Mouse (Mus musculus) embryonic facial prominence, embryonic 13.5 days (tissue): ENCODE data around the gene Gm28308. TPM values are rescaled to one million over a fixed set of nuclear protein-coding genes. Genes with fewer than 3 reads are reported as not detected.

Experiments
- ATAC-seq: fragments of 200-750 bp; cut with Nextera tagmentation; 2 replicates; pipeline ENCODE4 v1.8.0; 2017; ENCODE audit warnings: low read depth; ENCODE audit not compliant: insufficient number of reproducible peaks, insufficient read depth, low FRiP score, low TSS enrichment
- H3K27ac ChIP-seq: fragments of 300-500 bp; sonication (generic); 2 replicates; pipeline ENCODE4 v1.5.1; 2015; ENCODE audit warnings: moderate library complexity, mild to moderate bottlenecking, inconsistent platforms
- H3K27me3 ChIP-seq: fragments of 300-500 bp; sonication (generic); 2 replicates; pipeline ENCODE4 v1.6.1; 2015; ENCODE audit warnings: mild to moderate bottlenecking, inconsistent platforms
- H3K36me3 ChIP-seq: fragments of 300-500 bp; sonication (generic); 2 replicates; pipeline ENCODE4 v1.6.1; 2015; ENCODE audit warnings: mild to moderate bottlenecking, inconsistent platforms
- H3K4me1 ChIP-seq: fragments of 300-500 bp; sonication (generic); 2 replicates; pipeline ENCODE4 v1.6.1; 2015; ENCODE audit warnings: inconsistent platforms
- H3K4me2 ChIP-seq: fragments of 300-500 bp; sonication (generic); 2 replicates; pipeline ENCODE4 v1.6.1; 2015; ENCODE audit warnings: moderate library complexity, mild to moderate bottlenecking, inconsistent platforms
- H3K4me3 ChIP-seq: fragments of 300-500 bp; sonication (generic); 2 replicates; pipeline ENCODE4 v1.5.1; 2015; ENCODE audit warnings: mild to moderate bottlenecking, inconsistent platforms
- H3K9ac ChIP-seq: fragments of 300-500 bp; sonication (generic); 2 replicates; pipeline ENCODE4 v1.6.1; 2015; ENCODE audit warnings: mild to moderate bottlenecking, inconsistent platforms
- H3K9me3 ChIP-seq: fragments of 300-500 bp; sonication (generic); 2 replicates; pipeline ENCODE4 v1.6.1; 2016; ENCODE audit warnings: inconsistent platforms
- WGBS: fragments of 180-500 bp; shearing (Covaris S2); methylation state at CpG from one replicate; pipeline ENCODE4 v1.1.7; 2015; ENCODE audit warnings: mixed read lengths; 5-methylcytosine and 5-hydroxymethylcytosine counted together
- polyA plus RNA-seq: library from polyadenylated mRNA; unstranded; fragments of >200 nt; fragmentation: Nextera tagmentation; extraction: Ambion mirVana; gene quantifications from 2 replicates; pipeline ENCODE4 v1.2.1, GENCODE M21; 2015

The Gm28308 gene
- polyA plus RNA-seq, 1 experiment from 2014 or later, result not detected

GRCm38 (mm10) chr6:52244471-52245039 is 31.4 kb upstream of the Gm28308 start:
- H3K4me2 ChIP-seq, result no peak overlapping the region
- H3K9ac ChIP-seq, result no peak overlapping the region
- no peak overlapping the region for H3K4me3 ChIP-seq
- under 1% methylated on average over 23 of the region's 23 CpGs for WGBS
- no peaks in the 10 kb centered on the region for H3K9me3 ChIP-seq
- peaks cover 99% of the 10 kb centered on the region for H3K27me3 ChIP-seq
- H3K36me3 ChIP-seq, result no peaks in the 10 kb centered on the region
- ATAC-seq, result no peak
- H3K27ac ChIP-seq, result no peak overlapping the region
- peaks cover 9% of the 10 kb centered on the region; the same call in 1 of the 2 replicates for H3K4me1 ChIP-seq

DNA sequence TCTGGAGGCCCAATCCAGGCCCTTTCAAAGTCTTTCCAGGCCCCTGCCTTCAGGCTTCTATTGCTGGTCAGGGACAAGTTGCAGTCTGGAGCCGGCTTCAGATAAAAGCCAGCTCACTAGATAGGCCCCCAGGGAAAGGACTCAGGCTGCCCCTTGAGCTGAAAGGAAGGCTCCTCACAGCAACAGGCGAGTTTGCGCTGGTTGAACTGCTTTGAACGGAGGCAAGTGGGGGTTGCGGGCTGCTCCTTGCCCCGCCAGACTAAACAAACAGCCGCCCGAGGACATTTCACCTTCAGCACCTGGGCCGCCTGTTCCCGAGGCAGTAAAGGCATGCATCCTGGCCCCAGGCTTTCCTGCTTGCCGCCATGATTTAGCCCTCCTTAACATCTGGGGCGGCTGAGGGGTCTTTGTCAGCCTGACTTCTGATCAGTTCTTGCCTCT is 30.6 kb upstream of the Gm28308 start:
- under 1% methylated on average over 12 of the region's 12 CpGs for WGBS
- Histone ChIP-seq H3K27ac (no peak overlapping the region), H3K4me3 (no peak overlapping the region)

DNA sequence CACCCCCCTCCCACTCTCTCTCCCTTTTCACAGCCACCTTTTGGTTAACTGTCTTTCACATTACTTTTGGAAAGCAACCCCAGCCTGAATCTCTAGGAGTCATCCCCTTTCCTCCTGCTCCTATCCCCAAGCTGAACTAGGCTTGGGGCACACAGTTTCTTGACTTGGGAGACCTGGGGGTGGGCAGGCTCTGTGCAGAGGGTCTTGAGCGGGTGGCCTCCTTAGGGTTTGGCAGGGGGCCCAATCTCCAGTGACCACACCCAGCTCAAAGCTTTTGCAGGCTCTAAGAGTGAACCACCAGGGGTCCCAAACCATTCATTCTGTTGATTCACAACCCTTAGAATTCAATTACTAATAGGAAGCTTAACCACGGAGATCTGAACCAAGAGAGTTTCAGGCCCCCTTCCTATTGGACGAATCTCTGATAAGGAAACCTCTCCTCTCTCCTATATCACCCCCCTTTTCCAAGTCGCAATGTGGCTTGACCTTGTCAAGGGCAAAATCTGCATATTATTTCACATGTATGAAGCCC is 29.7 kb upstream of the Gm28308 start:
- Histone ChIP-seq H3K4me1 (peaks cover 6% of the 10 kb centered on the region; the same call in 1 of the 2 replicates), H3K27me3 (peaks cover 98% of the 10 kb centered on the region), H3K9me3 (no peaks in the 10 kb centered on the region), H3K4me3 (no peak overlapping the region), H3K36me3 (no peaks in the 10 kb centered on the region), H3K27ac (no peak overlapping the region), H3K4me2 (no peak overlapping the region), H3K9ac (no peak overlapping the region)
- 2% methylated on average over 4 of the region's 4 CpGs for WGBS
- ATAC-seq, result no peak

More for the DNA sequence above, 30.6 kb upstream of the Gm28308 start:
- Histone ChIP-seq H3K9me3 (no peaks in the 10 kb centered on the region), H3K27me3 (peaks cover 98% of the 10 kb centered on the region), H3K4me2 (no peak overlapping the region), H3K9ac (no peak overlapping the region), H3K36me3 (no peaks in the 10 kb centered on the region), H3K4me1 (peaks cover 9% of the 10 kb centered on the region; the same call in 1 of the 2 replicates)
- ATAC-seq, result no peak

GRCm38 (mm10) chr6:52241001-52241621 is 28.0 kb upstream of the Gm28308 start:
- Histone ChIP-seq H3K27ac (no peak overlapping the region), H3K9me3 (no peaks in the 10 kb centered on the region), H3K36me3 (no peaks in the 10 kb centered on the region), H3K4me1 (peaks cover 2% of the 10 kb centered on the region; the same call in 1 of the 2 replicates), H3K9ac (no peak overlapping the region), H3K4me2 (no peak overlapping the region), H3K4me3 (no peak overlapping the region), H3K27me3 (peaks cover 99% of the 10 kb centered on the region)
- ATAC-seq, result no peak
- WGBS, result 1% methylated on average over 9 of the region's 9 CpGs

DNA sequence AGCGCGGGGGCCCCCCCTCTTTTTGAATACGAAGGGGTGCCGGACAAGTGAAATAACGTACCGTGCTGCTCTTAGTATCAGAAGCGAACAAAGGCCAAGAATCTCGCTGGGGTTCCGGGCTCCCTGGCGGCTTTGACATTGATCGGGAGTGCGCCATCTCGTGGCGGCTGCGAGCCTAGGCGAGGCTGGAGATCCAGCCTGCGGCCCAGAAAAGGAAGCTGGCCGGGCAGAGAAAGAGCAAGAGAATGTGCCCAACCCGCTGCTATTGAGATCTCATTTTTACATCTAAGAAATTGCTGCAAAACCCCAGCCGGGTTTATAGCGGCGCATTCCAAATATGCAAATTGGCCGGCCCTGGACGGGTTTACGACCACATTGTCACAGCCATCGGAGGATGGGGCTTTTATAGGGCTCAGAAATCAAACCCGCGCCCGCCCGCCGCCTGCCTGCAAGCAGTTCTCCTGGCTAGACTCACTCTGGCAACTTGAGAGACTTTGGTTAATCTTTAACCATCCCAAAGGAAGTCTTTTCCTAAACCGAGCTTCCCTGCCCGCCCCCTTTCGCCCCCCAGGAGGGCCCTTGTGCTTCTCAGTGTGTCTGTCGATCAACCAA is 27.4 kb upstream of the Gm28308 start, which contains the start of gene Hoxa10:
Gene Hoxa10, minus strand, starts transcription at position 466 of the 612 bp plus-strand sequence.
- H3K36me3 ChIP-seq, result no peaks in the 10 kb centered on the region
- H3K4me2 ChIP-seq, result peak within 1 kb of the TSS; percentile 36; the same call in 1 of the 2 replicates
- H3K27ac ChIP-seq, result no peak within 1 kb of the TSS
- peaks cover 99% of the 10 kb centered on the region for H3K27me3 ChIP-seq
- WGBS, result 2% methylated on average over 35 of the region's 35 CpGs
- ATAC-seq, result no peak
- H3K9me3 ChIP-seq, result no peaks in the 10 kb centered on the region
- no peaks in the 10 kb centered on the region; the same call in 1 of the 2 replicates for H3K4me1 ChIP-seq
- no peak within 1 kb of the TSS for H3K9ac ChIP-seq
- H3K4me3 ChIP-seq, result peak within 1 kb of the TSS; percentile 20; the same call in 1 of the 2 replicates

DNA sequence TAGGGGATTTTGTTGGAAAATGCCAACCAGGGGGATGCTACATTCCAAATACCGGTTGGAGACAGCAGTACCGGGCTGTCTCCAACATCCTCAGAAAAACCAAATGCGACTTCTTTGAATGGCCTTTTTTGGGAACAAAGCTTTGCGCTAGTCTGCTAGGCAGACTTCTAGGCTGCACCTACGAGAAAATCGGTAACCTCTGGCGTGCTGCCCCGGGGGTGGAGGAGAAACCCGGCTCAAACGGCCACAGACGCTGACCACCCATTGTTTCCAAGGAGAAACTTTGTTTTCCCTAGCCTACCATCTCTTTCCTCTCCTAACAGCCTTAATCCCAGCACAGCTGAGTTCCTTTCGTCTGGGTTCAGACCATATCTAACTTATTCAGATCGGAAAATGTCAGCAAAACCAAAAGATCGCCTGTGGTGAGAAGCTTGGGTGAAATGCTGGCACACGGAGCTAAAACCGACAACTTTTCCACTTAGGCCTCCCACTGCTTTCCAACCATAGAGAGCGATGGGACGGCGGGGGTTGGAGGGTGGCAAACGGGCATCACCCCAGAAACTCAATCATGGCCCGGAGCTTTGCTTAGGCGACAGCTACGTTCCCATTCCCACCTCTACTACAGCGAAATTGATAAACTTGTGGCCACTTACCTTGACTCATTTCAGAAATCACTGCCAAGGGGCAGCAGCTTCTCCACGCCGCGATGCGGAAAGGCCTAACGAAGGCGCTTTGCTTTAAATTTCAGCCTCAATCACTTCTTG is 26.7 kb upstream of the Gm28308 start:
- H3K36me3 ChIP-seq, result no peaks in the 10 kb centered on the region
- no peaks in the 10 kb centered on the region for H3K9me3 ChIP-seq
- no peak for ATAC-seq
- no peak overlapping the region for H3K27ac ChIP-seq
- peak overlapping the region; percentile 36; the same call in 1 of the 2 replicates for H3K4me2 ChIP-seq
- peak overlapping the region; percentile 20; the same call in 1 of the 2 replicates for H3K4me3 ChIP-seq
- H3K4me1 ChIP-seq, result no peaks in the 10 kb centered on the region
- WGBS, result 1% methylated on average over 30 of the region's 30 CpGs
- no peak overlapping the region for H3K9ac ChIP-seq
- H3K27me3 ChIP-seq, result peaks cover 99% of the 10 kb centered on the region

DNA sequence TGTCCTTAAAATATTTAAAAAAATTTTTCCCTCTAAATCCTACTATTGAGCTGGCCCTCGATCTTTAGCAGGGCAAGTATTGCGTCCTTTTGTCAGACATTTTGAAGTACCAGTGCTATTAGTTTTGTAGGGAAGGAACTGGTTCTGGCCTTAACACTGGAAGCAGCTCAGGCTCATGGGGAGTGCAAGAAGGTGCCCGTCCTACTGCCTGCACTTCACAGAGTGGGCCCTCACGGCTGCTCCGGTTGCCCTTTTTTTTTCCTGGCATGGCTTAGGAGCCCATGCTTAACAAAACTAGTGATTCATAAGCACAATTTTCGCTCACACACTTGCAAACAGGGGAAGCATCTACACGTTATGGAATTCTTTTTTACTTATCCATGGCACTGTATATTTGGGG is 25.8 kb upstream of the Gm28308 start:
- H3K4me1 ChIP-seq, result 0 out of 2 replicates have a peak, but pooled peaks cover 7% of the 10 kb centered on the region
- H3K27ac ChIP-seq, result no peak overlapping the region
- H3K9me3 ChIP-seq, result no peaks in the 10 kb centered on the region
- ATAC-seq, result no peak
- H3K4me2 ChIP-seq, result no peak overlapping the region
- no peaks in the 10 kb centered on the region for H3K36me3 ChIP-seq
- H3K4me3 ChIP-seq, result no peak overlapping the region
- H3K9ac ChIP-seq, result no peak overlapping the region
- peaks cover 99% of the 10 kb centered on the region for H3K27me3 ChIP-seq
- 1% methylated on average over 7 of the region's 7 CpGs for WGBS

DNA sequence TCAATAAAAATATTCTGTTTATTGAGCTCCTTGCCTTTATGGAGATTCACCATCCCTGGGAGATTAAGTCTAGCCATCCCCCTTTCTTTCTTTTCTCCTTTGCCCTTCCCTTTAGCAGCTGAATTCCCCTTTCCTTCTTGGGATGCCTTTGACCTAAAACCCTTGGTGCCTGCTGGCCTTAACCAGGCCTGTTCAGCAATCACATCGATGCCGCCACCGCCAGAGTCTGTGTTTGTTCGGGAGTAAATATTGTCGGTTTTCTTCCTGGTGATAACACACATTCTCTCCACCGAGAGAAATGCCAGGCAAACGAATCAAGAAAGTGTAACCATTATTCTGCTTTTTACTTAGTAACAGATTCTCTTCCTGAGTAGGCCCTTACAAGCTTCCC is 25.0 kb upstream of the Gm28308 start:
- Histone ChIP-seq H3K9ac (no peak overlapping the region), H3K4me1 (0 out of 2 replicates have a peak, but pooled peaks cover 8% of the 10 kb centered on the region), H3K4me3 (no peak overlapping the region), H3K9me3 (no peaks in the 10 kb centered on the region), H3K36me3 (no peaks in the 10 kb centered on the region), H3K27ac (no peak overlapping the region), H3K4me2 (no peak overlapping the region), H3K27me3 (peaks cover 99% of the 10 kb centered on the region)
- 3% methylated on average over 7 of the region's 7 CpGs for WGBS
- no peak for ATAC-seq

DNA sequence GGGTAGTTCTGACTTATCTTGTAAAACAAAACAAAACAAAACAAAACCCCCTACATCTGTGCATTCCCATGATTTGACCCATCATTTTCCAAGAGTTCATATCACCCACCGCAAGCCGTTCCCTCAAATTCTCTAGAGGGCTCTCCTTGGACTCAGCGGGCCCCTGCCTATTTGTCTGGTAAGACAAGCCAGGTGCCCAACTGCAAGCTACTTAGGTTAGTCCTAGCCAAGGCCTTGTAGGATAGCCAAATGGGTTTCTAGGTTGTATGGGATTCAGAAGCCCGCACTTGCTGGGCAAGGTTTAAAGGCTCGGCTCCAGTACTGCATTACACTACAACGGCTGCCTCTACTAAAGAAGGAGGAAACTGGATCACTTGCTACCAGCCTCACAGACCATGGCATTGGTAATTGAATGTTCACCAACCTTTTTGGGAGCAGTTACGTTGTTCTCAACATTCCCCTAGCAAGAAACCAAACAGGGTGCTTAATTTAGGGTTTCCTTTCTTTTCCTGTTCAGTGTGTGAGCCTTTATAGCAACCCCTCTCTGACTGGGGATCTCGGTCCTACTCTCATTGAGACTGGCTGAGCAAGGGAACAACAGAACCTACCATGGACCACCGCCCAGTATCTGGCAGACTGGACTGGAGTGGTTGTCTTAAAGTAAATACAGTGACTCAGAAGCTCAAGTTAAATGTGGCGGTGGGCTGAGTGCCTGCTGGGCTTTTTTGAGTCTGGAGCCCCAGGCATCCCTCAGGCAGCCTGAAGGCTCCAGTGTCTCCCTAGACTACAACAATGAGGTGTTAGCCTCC is 24.4 kb upstream of the Gm28308 start:
- no peak overlapping the region for H3K9ac ChIP-seq
- H3K4me3 ChIP-seq, result no peak overlapping the region
- 11% methylated on average over 10 of the region's 10 CpGs for WGBS
- no peaks in the 10 kb centered on the region for H3K9me3 ChIP-seq
- no peak overlapping the region for H3K4me2 ChIP-seq
- H3K36me3 ChIP-seq, result no peaks in the 10 kb centered on the region
- H3K4me1 ChIP-seq, result 0 out of 2 replicates have a peak, but pooled peaks cover 8% of the 10 kb centered on the region
- no peak overlapping the region for H3K27ac ChIP-seq
- peaks cover 99% of the 10 kb centered on the region for H3K27me3 ChIP-seq
- ATAC-seq, result no peak

- no peaks in the 10 kb centered on the region for H3K9me3 ChIP-seq
- no peak overlapping the region for H3K27ac ChIP-seq
- 0 out of 2 replicates have a peak, but pooled peaks cover 8% of the 10 kb centered on the region for H3K4me1 ChIP-seq
- 10% methylated on average over 3 of the region's 3 CpGs for WGBS
- H3K9ac ChIP-seq, result no peak overlapping the region
- no peak overlapping the region for H3K4me2 ChIP-seq
- H3K4me3 ChIP-seq, result no peak overlapping the region
- no peak for ATAC-seq
- no peaks in the 10 kb centered on the region for H3K36me3 ChIP-seq
- peaks cover 99% of the 10 kb centered on the region for H3K27me3 ChIP-seq
These were observed 23.7 kb upstream of the Gm28308 start for GRCm38 (mm10) chr6:52236806-52237205.
